Mouse (Mus musculus): Measurements from ENCODE around the gene Afdn.

DNA sequence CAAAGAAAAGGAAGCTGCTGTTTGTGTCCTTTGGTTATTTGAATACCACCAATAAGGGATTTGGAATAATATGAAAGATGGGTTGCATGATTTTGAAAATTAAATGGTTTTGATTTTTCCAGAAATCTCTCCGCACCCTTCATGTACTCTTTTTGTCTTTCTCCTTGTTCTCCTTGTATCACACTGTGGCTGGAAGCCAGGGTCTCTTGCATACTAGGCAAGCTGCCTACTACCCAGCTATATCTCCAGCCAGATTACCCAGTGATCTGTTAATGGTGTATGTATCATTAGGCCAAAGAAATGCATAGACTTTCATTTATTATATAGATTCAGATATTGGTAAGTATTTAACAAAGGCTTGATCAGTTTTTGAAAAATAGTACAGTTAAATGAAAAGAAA, 45.7 kb downstream of the Afdn start:
- no peak for TF ChIP-seq EP300 (optimal IDR thresholded peaks at IDR 0.05)
- no peak for TF ChIP-seq CTCF (IDR thresholded peaks at IDR 0.05; ENCODE audit: low read depth)
